Mouse (Mus musculus): ENCODE data around the gene 2510039O18Rik.

Gene 2510039O18Rik

GRCm38 (mm10) chr4:147940576-147941044 lies at the start of gene 2510039O18Rik:
2510039O18Rik (plus strand) TSS chr4:147940895.
- DNase-seq = peak; percentile 84

- no peak for DNase-seq
Observed at GRCm38 (mm10) chr4:147895815-147896330, 44.8 kb upstream of the 2510039O18Rik start.

- no peak for DNase-seq
Observed at GRCm38 (mm10) chr4:147896411-147896810, 44.3 kb upstream of the 2510039O18Rik start.

GRCm38 (mm10) chr4:147897348-147897747 lies 43.3 kb upstream of the 2510039O18Rik start:
- no peak for DNase-seq

- no peak for DNase-seq
Observed at GRCm38 (mm10) chr4:147900452-147900851, 40.2 kb upstream of the 2510039O18Rik start.

- no peak for DNase-seq
Observed at GRCm38 (mm10) chr4:147902906-147903500, 37.7 kb upstream of the 2510039O18Rik start.

GRCm38 (mm10) chr4:147903601-147904000 lies 37.1 kb upstream of the 2510039O18Rik start:
- no peak for DNase-seq

- DNase-seq = peak; percentile 82
Observed at GRCm38 (mm10) chr4:147904313-147905089, 36.2 kb upstream of the 2510039O18Rik start, which contains the start of gene Mfn2. Mfn2 (minus strand) TSS chr4:147904704.

- DNase-seq = peak; percentile 41
Observed at GRCm38 (mm10) chr4:147905090-147905659, 35.5 kb upstream of the 2510039O18Rik start.

GRCm38 (mm10) chr4:147906230-147906629 lies 34.5 kb upstream of the 2510039O18Rik start:
- no peak for DNase-seq

- no peak for DNase-seq
Observed at GRCm38 (mm10) chr4:147909486-147909885, 31.2 kb upstream of the 2510039O18Rik start.

GRCm38 (mm10) chr4:147918459-147919121 lies 22.1 kb upstream of the 2510039O18Rik start:
- DNase-seq = peak; percentile 53

- no peak for DNase-seq
Observed at GRCm38 (mm10) chr4:147920973-147921372, 19.7 kb upstream of the 2510039O18Rik start.

- DNase-seq = no peak
Observed at GRCm38 (mm10) chr4:147922341-147922740, 18.4 kb upstream of the 2510039O18Rik start.

- DNase-seq = no peak
Observed at GRCm38 (mm10) chr4:147927705-147928104, 13.0 kb upstream of the 2510039O18Rik start.

GRCm38 (mm10) chr4:147928136-147928535 lies 12.6 kb upstream of the 2510039O18Rik start:
- no peak for DNase-seq

GRCm38 (mm10) chr4:147928540-147928939 lies 12.2 kb upstream of the 2510039O18Rik start:
- DNase-seq = no peak

GRCm38 (mm10) chr4:147930946-147931345 lies 9.7 kb upstream of the 2510039O18Rik start:
- DNase-seq = no peak

- DNase-seq = no peak
Observed at GRCm38 (mm10) chr4:147934134-147934533, 6.6 kb upstream of the 2510039O18Rik start.

GRCm38 (mm10) chr4:147934611-147935010 lies 6.1 kb upstream of the 2510039O18Rik start:
- no peak for DNase-seq

- no peak for DNase-seq
Observed at GRCm38 (mm10) chr4:147935904-147936303, 4.8 kb upstream of the 2510039O18Rik start.

GRCm38 (mm10) chr4:147936331-147936954 lies 4.3 kb upstream of the 2510039O18Rik start, which contains the start of gene Plod1:
Plod1 (minus strand) TSS chr4:147936767.
- DNase-seq = peak; percentile 70

Measured in right cerebral cortex, postnatal 4 days (tissue).